13 mouse cellular contexts compared by ENCODE assay signal in genomic region chr13:45802620-45803410, GRCm38 (mm10).
A peak's percentile ranks its signal among the peaks of the same experiment; 100 is the strongest.
DNase-seq lines count a peak whose midpoint lies in the region; ATAC-seq lines count a peak whose summit lies in the region.
"Had no signal": no experiment of that assay in that cellular context is flagged by ENCODE, and none has a peak within 500 bp of the region (broad histone marks: within the 10 kb centered on the region; RNA-seq: fewer than 3 reads in every experiment).

No protein-coding gene starts in this region.

- H3K27ac ChIP-seq in neural tube, embryonic 15.5 days (replicated peaks), result no peak overlapping the region
- H3K27ac ChIP-seq: left cerebral cortex, adult 2 months; stomach, embryonic 15.5 days had no signal

- H3K9me3 ChIP-seq in neural tube, embryonic 15.5 days (replicated peaks), result no peaks in the 10 kb centered on the region
- H3K9me3 ChIP-seq: stomach, embryonic 15.5 days had no signal

- peaks cover 14% of the 10 kb centered on the region for H3K4me1 ChIP-seq in neural tube, embryonic 15.5 days
- H3K4me1 ChIP-seq: stomach, embryonic 15.5 days had no signal

- no peak overlapping the region for H3K9ac ChIP-seq in neural tube, embryonic 15.5 days (replicated peaks)
- H3K9ac ChIP-seq: stomach, embryonic 15.5 days had no signal

- H3K4me2 ChIP-seq in neural tube, embryonic 15.5 days, result no peak overlapping the region
- H3K4me2 ChIP-seq: liver, embryonic 11.5 days; stomach, embryonic 15.5 days had no signal

- no peak overlapping the region for H3K4me3 ChIP-seq in neural tube, embryonic 15.5 days (replicated peaks)
- H3K4me3 ChIP-seq: left cerebral cortex, adult 2 months; stomach, embryonic 15.5 days had no signal

- peak; percentile 17 for DNase-seq in adrenal gland, postnatal 10 days
- DNase-seq in adrenal gland, adult 8-10 months, result no peak
- DNase-seq in layer of hippocampus, postnatal 10 days (ENCODE audit: low spot score in 2 of 2), result peak; percentile 26 to 35
- DNase-seq in layer of hippocampus, adult 9-10 months (ENCODE audit: low spot score), result no peak
- peak; percentile 70 for DNase-seq in heart, adult 8-10 months (ENCODE audit: low spot score)
- peak; percentile 58 for DNase-seq in lung, postnatal 36 days
- DNase-seq in neural tube, embryonic 10.5 days (ENCODE audit: extremely low spot score, low spot score), result no peak
- DNase-seq: cerebellum, adult 11 months; gastrocnemius, postnatal 36 days had no signal

- no peaks in the 10 kb centered on the region for H3K27me3 ChIP-seq in neural tube, embryonic 15.5 days (replicated peaks)
- H3K27me3 ChIP-seq: stomach, embryonic 15.5 days had no signal

- WGBS in neural tube, embryonic 15.5 days, result 95% methylated on average over 15 of the region's 15 CpGs

- H3K36me3 ChIP-seq in neural tube, embryonic 15.5 days, result no peaks in the 10 kb centered on the region
- H3K36me3 ChIP-seq: stomach, embryonic 15.5 days had no signal

- no peak for ATAC-seq in neural tube, embryonic 15.5 days (ENCODE audit: low FRiP score)

Comparison
In these comparisons a context has a peak if more than half of its experiments do, and no peak if none do; other contexts are left out.
1. DNase-seq: peak in adrenal gland, postnatal 10 days (single experiment), layer of hippocampus, postnatal 10 days (2 of 2), heart, adult 8-10 months (single experiment) and lung, postnatal 36 days (single experiment); none in adrenal gland, adult 8-10 months (single experiment), layer of hippocampus, adult 9-10 months (single experiment) and neural tube, embryonic 10.5 days (single experiment).